Mouse (Mus musculus): ENCODE measurements around the gene Ccl6.

- TF ChIP-seq TAL1 (IDR thresholded peaks at IDR 0.05; ENCODE audit: low read length) (no peak), GATA1 (IDR thresholded peaks at IDR 0.05; ENCODE audit: low read length) (no peak)
Observed at GRCm38 (mm10) chr11:83603399-83603798, 10.5 kb upstream of the Ccl6 start.

Measured in erythroblast, embryonic 14.5 days (primary cell).